ENCODE assay signal across 9 mouse cellular contexts in genomic region chr10:75062621-75063020, GRCm38 (mm10). TPM values are rescaled to one million over a fixed set of nuclear protein-coding genes. Genes with fewer than 3 reads are reported as not detected.
DNase-seq lines count a peak whose midpoint lies in the region; ATAC-seq and TF ChIP-seq lines count a peak whose summit lies in the region.
"Had no signal": no experiment of that assay in that cellular context is flagged by ENCODE, and none has a peak within 500 bp of the region (broad histone marks: within the 10 kb centered on the region; RNA-seq: fewer than 3 reads in every experiment).

No protein-coding gene starts in this region.

- peaks cover 57% of the 10 kb centered on the region for H3K4me1 ChIP-seq in embryonic facial prominence, embryonic 15.5 days
- peaks cover 38% of the 10 kb centered on the region for H3K4me1 ChIP-seq in intestine, embryonic 15.5 days (replicated peaks)
- peaks cover 62% of the 10 kb centered on the region for H3K4me1 ChIP-seq in neural tube, embryonic 12.5 days

- no peaks in the 10 kb centered on the region for H3K9me3 ChIP-seq in embryonic facial prominence, embryonic 15.5 days (replicated peaks)
- H3K9me3 ChIP-seq in intestine, embryonic 15.5 days, result no peaks in the 10 kb centered on the region
- H3K9me3 ChIP-seq in neural tube, embryonic 12.5 days, result no peaks in the 10 kb centered on the region

- WGBS in embryonic facial prominence, embryonic 15.5 days, result 20% methylated on average over 6 of the region's 6 CpGs
- 38% methylated on average over 6 of the region's 6 CpGs for WGBS in intestine, embryonic 15.5 days
- 50% methylated on average over 6 of the region's 6 CpGs for WGBS in neural tube, embryonic 12.5 days

- H3K9ac ChIP-seq in embryonic facial prominence, embryonic 15.5 days, result no peak overlapping the region
- H3K9ac ChIP-seq in intestine, embryonic 15.5 days, result 0 out of 2 replicates have a peak overlapping the region, but pooled peaks have one; percentile 77
- peak overlapping the region; percentile 35; the same call in 1 of the 2 replicates for H3K9ac ChIP-seq in neural tube, embryonic 12.5 days

- peaks cover 6% of the 10 kb centered on the region; the same call in 1 of the 2 replicates for H3K36me3 ChIP-seq in embryonic facial prominence, embryonic 15.5 days
- no peaks in the 10 kb centered on the region for H3K36me3 ChIP-seq in intestine, embryonic 15.5 days
- H3K36me3 ChIP-seq in neural tube, embryonic 12.5 days, result 0 out of 2 replicates have a peak, but pooled peaks cover 8% of the 10 kb centered on the region

- no peak for ATAC-seq in embryonic facial prominence, embryonic 15.5 days (ENCODE audit: insufficient number of reproducible peaks, low FRiP score, low TSS enrichment, low read depth)
- ATAC-seq in intestine, embryonic 15.5 days, result no peak
- no peak for ATAC-seq in neural tube, embryonic 12.5 days (ENCODE audit: low FRiP score, low read depth)
- ATAC-seq in erythroblast, adult 5-6 weeks (replicated peaks; ENCODE audit: low FRiP score, poor library complexity, severe bottlenecking), result no peak

- no peaks in the 10 kb centered on the region for H3K27me3 ChIP-seq in embryonic facial prominence, embryonic 15.5 days
- H3K27me3 ChIP-seq in intestine, embryonic 15.5 days (replicated peaks), result 0 out of 2 replicates have a peak, but pooled peaks cover 3% of the 10 kb centered on the region
- H3K27me3 ChIP-seq in neural tube, embryonic 12.5 days (replicated peaks), result no peaks in the 10 kb centered on the region

- intact Hi-C loops in left cerebral cortex, adult 2 months (cut with DNase I), result loop anchor here (10.0 kb wide), 1 partner anchor 52 kb away; no protein-coding TSS in a partner anchor
- intact Hi-C loops in left cerebral cortex, postnatal 36 days (cut with DNase I), result no loop called here

- DNase-seq in left cerebral cortex, adult 2 months (ENCODE audit: extremely low spot score in 1 of 2, low spot score in 2 of 2), result no peak
- no peak for DNase-seq in left cerebral cortex, postnatal 36 days (ENCODE audit: low spot score in 2 of 2)
- DNase-seq in frontal cortex, postnatal 14 days (ENCODE audit: low spot score in 2 of 2), result no peak
- no peak for DNase-seq in urinary bladder, postnatal 4 days (ENCODE audit: low spot score in 2 of 2)

- no peak overlapping the region for H3K27ac ChIP-seq in left cerebral cortex, adult 2 months
- H3K27ac ChIP-seq in embryonic facial prominence, embryonic 15.5 days (replicated peaks), result no peak overlapping the region
- no peak overlapping the region for H3K27ac ChIP-seq in intestine, embryonic 15.5 days
- H3K27ac ChIP-seq in neural tube, embryonic 12.5 days, result no peak overlapping the region

- TF ChIP-seq CTCF in left cerebral cortex, adult 2 months (IDR thresholded peaks at IDR 0.05), result no peak

- peak overlapping the region; percentile 87 for H3K4me3 ChIP-seq in left cerebral cortex, adult 2 months
- peak overlapping the region; percentile 83 for H3K4me3 ChIP-seq in embryonic facial prominence, embryonic 15.5 days (replicated peaks)
- H3K4me3 ChIP-seq in intestine, embryonic 15.5 days (replicated peaks), result peak overlapping the region; percentile 91
- peak overlapping the region; percentile 88 for H3K4me3 ChIP-seq in neural tube, embryonic 12.5 days

- H3K4me2 ChIP-seq in embryonic facial prominence, embryonic 15.5 days (replicated peaks), result peak overlapping the region; percentile 84
- H3K4me2 ChIP-seq in intestine, embryonic 15.5 days (replicated peaks), result peak overlapping the region; percentile 90
- H3K4me2 ChIP-seq in neural tube, embryonic 12.5 days (replicated peaks), result peak overlapping the region; percentile 84

RNA-seq across cellular contexts. Expression of gene Bcr, which starts 2.2 kb away (rescaled TPM):
- total RNA-seq in left cerebral cortex, adult 2 months (2021), result 100 to 1,000 TPM in 1 of 2 experiments, 10 to 100 TPM in 1; 99.6 to 113 TPM
- 100 to 1,000 TPM in 1 of 2 experiments, 10 to 100 TPM in 1; 89.8 to 116 TPM for total RNA-seq in left cerebral cortex, postnatal 36 days (2021)
- 7.5 and 9.2 TPM in 2 replicates for polyA plus RNA-seq in embryonic facial prominence, embryonic 15.5 days (2015; fragmentation: Nextera tagmentation; extraction: Ambion mirVana)
- polyA plus RNA-seq in intestine, embryonic 15.5 days (2015; fragmentation: Nextera tagmentation; extraction: Ambion mirVana), result 11.7 and 12.9 TPM in 2 replicates
- polyA plus RNA-seq in neural tube, embryonic 12.5 days (2016; fragmentation: Nextera tagmentation; extraction: Ambion mirVana), result 11.5 and 13.6 TPM in 2 replicates
- 2.7 and 3.7 TPM in 2 replicates for total RNA-seq in erythroblast, adult 5-6 weeks (2015; ENCODE audit: low replicate concordance)
- total RNA-seq in erythroblast, adult 5-6 weeks (2017; ENCODE audit: low replicate concordance), result 2.3 and 4.9 TPM in 2 replicates

RNA-seq across cellular contexts. Expression of gene Rab36, which starts 25.8 kb away (rescaled TPM):
- 10 to 100 TPM; 31.6 to 35.7 TPM for total RNA-seq in left cerebral cortex, adult 2 months (2021)
- 10 to 100 TPM; 29.0 to 38.5 TPM for total RNA-seq in left cerebral cortex, postnatal 36 days (2021)
- polyA plus RNA-seq in embryonic facial prominence, embryonic 15.5 days (2015; fragmentation: Nextera tagmentation; extraction: Ambion mirVana), result 10.6 and 15.0 TPM in 2 replicates
- 5.6 and 7.0 TPM in 2 replicates for polyA plus RNA-seq in intestine, embryonic 15.5 days (2015; fragmentation: Nextera tagmentation; extraction: Ambion mirVana)
- polyA plus RNA-seq in neural tube, embryonic 12.5 days (2016; fragmentation: Nextera tagmentation; extraction: Ambion mirVana), result 8.9 and 10.6 TPM in 2 replicates
- total RNA-seq in erythroblast, adult 5-6 weeks (2015; ENCODE audit: low replicate concordance), result 1.3 TPM in 1 of 2 replicates, not detected in the other
- 1.4 TPM in 1 of 2 replicates, not detected in the other for total RNA-seq in erythroblast, adult 5-6 weeks (2017; ENCODE audit: low replicate concordance)
- total RNA-seq: megakaryocyte-erythroid progenitor cell, adult 5-6 weeks had no signal

RNA-seq across cellular contexts. Expression of gene Rsph14, which starts 30.2 kb away (rescaled TPM):
- total RNA-seq in left cerebral cortex, adult 2 months (2021), result not detected
- under 1 TPM; 0.32 to 0.35 TPM for total RNA-seq in left cerebral cortex, postnatal 36 days (2021)
- 5.2 and 6.9 TPM in 2 replicates for polyA plus RNA-seq in embryonic facial prominence, embryonic 15.5 days (2015; fragmentation: Nextera tagmentation; extraction: Ambion mirVana)
- not detected in 2 replicates for polyA plus RNA-seq in intestine, embryonic 15.5 days (2015; fragmentation: Nextera tagmentation; extraction: Ambion mirVana)
- not detected in 2 replicates for polyA plus RNA-seq in neural tube, embryonic 12.5 days (2016; fragmentation: Nextera tagmentation; extraction: Ambion mirVana)
- not detected in 2 replicates for total RNA-seq in erythroblast, adult 5-6 weeks (2015; ENCODE audit: low replicate concordance)
- total RNA-seq in erythroblast, adult 5-6 weeks (2017; ENCODE audit: low replicate concordance), result not detected in 2 replicates
- total RNA-seq: megakaryocyte-erythroid progenitor cell, adult 5-6 weeks had no signal

Comparison
In these comparisons a context has a peak if more than half of its experiments do, and no peak if none do; other contexts are left out.
1. RNA of gene Bcr, which starts 2.2 kb away (total RNA-seq): 89.8 to 116 TPM in left cerebral cortex, postnatal 36 days and 99.6 to 113 TPM in left cerebral cortex, adult 2 months; 2.3 to 4.9 TPM in erythroblast, adult 5-6 weeks; every median in the first group is over 10 times any median in the second.
2. RNA of gene Rab36, which starts 25.8 kb away (total RNA-seq): 29.0 to 38.5 TPM in left cerebral cortex, postnatal 36 days and 31.6 to 35.7 TPM in left cerebral cortex, adult 2 months; 1.3 to 1.4 TPM in erythroblast, adult 5-6 weeks; every median in the first group is over 10 times any median in the second.
3. Peak in every context shown above with its lines, with median percentiles within 50 percentile points of each other: H3K4me3 ChIP-seq and H3K4me2 ChIP-seq.